ENCODE assay signal across 12 mouse cellular contexts in genomic region chr1:75749665-75750221, GRCm38 (mm10).
DNase-seq lines count a peak whose midpoint lies in the region; ATAC-seq lines count a peak whose summit lies in the region.
"Had no signal": no experiment of that assay in that cellular context is flagged by ENCODE, and none has a peak within 500 bp of the region (broad histone marks: within the 10 kb centered on the region; RNA-seq: fewer than 3 reads in every experiment).

No protein-coding gene starts in this region.

- H3K9me3 ChIP-seq in lung, embryonic 16.5 days (ENCODE audit: control insufficient read depth, low read length): no peaks in the 10 kb centered on the region
- H3K9me3 ChIP-seq in forebrain, embryonic 11.5 days (ENCODE audit: control insufficient read depth, low read length): no peaks in the 10 kb centered on the region
- no peaks in the 10 kb centered on the region; the same call in 1 of the 2 replicates for H3K9me3 ChIP-seq in midbrain, embryonic 16.5 days (replicated peaks; ENCODE audit: control insufficient read depth, low read length, poor library complexity, severe bottlenecking)
- H3K9me3 ChIP-seq: lung, embryonic 15.5 days; stomach, embryonic 15.5 days had no signal

- no peak overlapping the region for H3K27ac ChIP-seq in lung, embryonic 16.5 days (ENCODE audit: low read length)
- H3K27ac ChIP-seq in forebrain, embryonic 11.5 days (ENCODE audit: low read depth, low read length): 0 out of 2 replicates have a peak overlapping the region, but pooled peaks have one; percentile 12
- peak overlapping the region; percentile 53 for H3K27ac ChIP-seq in midbrain, embryonic 16.5 days (ENCODE audit: low read length)
- H3K27ac ChIP-seq: lung, embryonic 15.5 days; stomach, embryonic 15.5 days had no signal

- H3K4me2 ChIP-seq in lung, embryonic 16.5 days (ENCODE audit: low read depth, low read length): peak overlapping the region; percentile 24; the same call in 1 of the 2 replicates
- H3K4me2 ChIP-seq in forebrain, embryonic 11.5 days (ENCODE audit: low read depth, low read length, severe bottlenecking): 0 out of 2 replicates have a peak overlapping the region, but pooled peaks have one; percentile 6
- no peak overlapping the region for H3K4me2 ChIP-seq in midbrain, embryonic 16.5 days (ENCODE audit: low read length)
- H3K4me2 ChIP-seq: lung, embryonic 15.5 days; stomach, embryonic 15.5 days had no signal

- DNase-seq in lung, postnatal 14 days: no peak
- DNase-seq in forebrain, embryonic 11.5 days (ENCODE audit: low spot score): no peak
- peak; percentile 29 for DNase-seq in layer of hippocampus, postnatal 10 days (ENCODE audit: low spot score in 2 of 2)
- no peak for DNase-seq in adipocyte (ENCODE audit: low spot score)
- no peak for DNase-seq in gastrocnemius, postnatal 25 days
- DNase-seq: kidney, postnatal 36 days had no signal

- WGBS in lung, embryonic 16.5 days: 46% methylated on average over 10 of the region's 10 CpGs
- 32% methylated on average over 10 of the region's 10 CpGs for WGBS in forebrain, embryonic 11.5 days
- WGBS in midbrain, embryonic 16.5 days: 17% methylated on average over 10 of the region's 10 CpGs

- H3K4me1 ChIP-seq in lung, embryonic 16.5 days (replicated peaks; ENCODE audit: control insufficient read depth, insufficient read depth, low read length): no peaks in the 10 kb centered on the region; the same call in 1 of the 2 replicates
- H3K4me1 ChIP-seq in forebrain, embryonic 11.5 days (replicated peaks; ENCODE audit: control insufficient read depth, insufficient read depth, low read length): no peaks in the 10 kb centered on the region
- no peaks in the 10 kb centered on the region; the same call in 1 of the 2 replicates for H3K4me1 ChIP-seq in midbrain, embryonic 16.5 days (ENCODE audit: control insufficient read depth, insufficient read depth, low read length)
- H3K4me1 ChIP-seq: lung, embryonic 15.5 days; stomach, embryonic 15.5 days had no signal

- H3K27me3 ChIP-seq in lung, embryonic 16.5 days (ENCODE audit: control insufficient read depth, insufficient read depth, low read depth, low read length): no peaks in the 10 kb centered on the region
- H3K27me3 ChIP-seq in forebrain, embryonic 11.5 days (ENCODE audit: control insufficient read depth, insufficient read depth, low read length): no peaks in the 10 kb centered on the region
- H3K27me3 ChIP-seq in midbrain, embryonic 16.5 days (ENCODE audit: control insufficient read depth, insufficient read depth, low read depth, low read length): no peaks in the 10 kb centered on the region
- H3K27me3 ChIP-seq: lung, embryonic 15.5 days; stomach, embryonic 15.5 days had no signal

- no peaks in the 10 kb centered on the region for H3K36me3 ChIP-seq in lung, embryonic 16.5 days (ENCODE audit: control insufficient read depth, insufficient read depth, low read length)
- H3K36me3 ChIP-seq in forebrain, embryonic 11.5 days (ENCODE audit: control insufficient read depth, insufficient read depth, low read length): no peaks in the 10 kb centered on the region
- no peaks in the 10 kb centered on the region for H3K36me3 ChIP-seq in midbrain, embryonic 16.5 days (ENCODE audit: control insufficient read depth, insufficient read depth, low read length)
- H3K36me3 ChIP-seq: G1E; lung, embryonic 15.5 days; stomach, embryonic 15.5 days had no signal

- H3K4me3 ChIP-seq in lung, embryonic 16.5 days (ENCODE audit: low read length): no peak overlapping the region
- H3K4me3 ChIP-seq in forebrain, embryonic 11.5 days (ENCODE audit: low read depth, low read length): no peak overlapping the region
- no peak overlapping the region for H3K4me3 ChIP-seq in midbrain, embryonic 16.5 days (ENCODE audit: low read depth, low read length)
- H3K4me3 ChIP-seq: lung, embryonic 15.5 days; stomach, embryonic 15.5 days had no signal

- H3K9ac ChIP-seq in lung, embryonic 16.5 days (ENCODE audit: low read length): no peak overlapping the region
- H3K9ac ChIP-seq in forebrain, embryonic 11.5 days (ENCODE audit: low read length): no peak overlapping the region
- H3K9ac ChIP-seq in midbrain, embryonic 16.5 days (ENCODE audit: low read depth, low read length): no peak overlapping the region
- H3K9ac ChIP-seq: lung, embryonic 15.5 days; stomach, embryonic 15.5 days had no signal

- ATAC-seq in lung, embryonic 16.5 days (ENCODE audit: low read depth): no peak
- no peak for ATAC-seq in forebrain, embryonic 11.5 days (replicated peaks; ENCODE audit: low FRiP score)
- no peak for ATAC-seq in midbrain, embryonic 16.5 days
- no peak for ATAC-seq in monocyte, adult 5-6 weeks (replicated peaks; ENCODE audit: insufficient number of reproducible peaks, low FRiP score, low TSS enrichment, poor library complexity, severe bottlenecking)

Comparison
In these comparisons a context has a peak if more than half of its experiments do, and no peak if none do; other contexts are left out.
1. DNase-seq: peak in layer of hippocampus, postnatal 10 days (2 of 2); none in lung, postnatal 14 days (single experiment), forebrain, embryonic 11.5 days (single experiment), adipocyte (single experiment) and gastrocnemius, postnatal 25 days (single experiment).